Mouse (Mus musculus) ES-E14 (cell line): Measurements from ENCODE around the gene Hoxa5. TPM values are rescaled to one million over a fixed set of nuclear protein-coding genes. Genes with fewer than 3 reads are reported as not detected.

Experiments
- DNase-seq: peaks from one replicate; pipeline ENCODE4 v3.0.0-alpha.2; 2013; ENCODE audit warnings: low read depth, low spot score
- H3K27ac ChIP-seq: 2 replicates; pipeline ENCODE4 v1.5.1; 2012; ENCODE audit warnings: low read depth, mild to moderate bottlenecking, low read length, moderate library complexity, mixed read lengths; ENCODE audit not compliant: poor library complexity, insufficient read depth, severe bottlenecking
- H3K36me3 ChIP-seq: 2 replicates; pipeline ENCODE4 v1.6.1; 2012; ENCODE audit warnings: mild to moderate bottlenecking, low read length, moderate library complexity, mixed read lengths; ENCODE audit not compliant: control insufficient read depth, poor library complexity, insufficient read depth, severe bottlenecking
- H3K4me1 ChIP-seq, 2 experiments: fragments of 150-350 bp in 1 of 2; sonication (generic) in 1 of 2; 2 replicates each; pipeline ENCODE4 v1.6.1; 2012; ENCODE audit warnings: low read length in 2 of 2, mild to moderate bottlenecking in 1 of 2, mixed read lengths in 1 of 2; ENCODE audit not compliant: control insufficient read depth in 2 of 2, insufficient read depth in 2 of 2, poor library complexity in 1 of 2
- H3K4me3 ChIP-seq, 2 experiments: fragments of 150-350 bp in 1 of 2; sonication (generic) in 1 of 2; 2 replicates each; pipeline ENCODE4 v1.5.1; 2012; ENCODE audit warnings: low read length in 2 of 2, low read depth in 1 of 2, mild to moderate bottlenecking in 1 of 2, mixed read lengths in 1 of 2; ENCODE audit not compliant: insufficient read depth in 1 of 2, poor library complexity in 1 of 2, severe bottlenecking in 1 of 2
- H3K9ac ChIP-seq: 2 replicates; pipeline ENCODE4 v1.6.1; 2012; ENCODE audit warnings: low read depth, mild to moderate bottlenecking, low read length, mixed read lengths; ENCODE audit not compliant: poor library complexity, insufficient read depth, severe bottlenecking
- H3K9me3 ChIP-seq: fragments of 150-350 bp; sonication (generic); 2 replicates; pipeline ENCODE4 v1.6.1; 2012; ENCODE audit warnings: low read depth, mild to moderate bottlenecking, low read length; ENCODE audit not compliant: control insufficient read depth, insufficient read depth
- CHD2 ChIP-seq: IDR thresholded peaks from 2 replicates; pipeline ENCODE4 v1.6.1; 2014; ENCODE audit warnings: mild to moderate bottlenecking, low read depth, low read length, inconsistent platforms
- HCFC1 ChIP-seq: IDR thresholded peaks from 2 replicates; pipeline ENCODE4 v1.6.1; 2012; ENCODE audit warnings: low read length, inconsistent platforms, borderline replicate concordance; ENCODE audit not compliant: insufficient read depth
- MAFK ChIP-seq: IDR thresholded peaks from 2 replicates; pipeline ENCODE4 v1.6.1; 2014; ENCODE audit warnings: mild to moderate bottlenecking, low read depth, low read length, inconsistent platforms; ENCODE audit not compliant: insufficient read depth
- ZC3H11A ChIP-seq: IDR thresholded peaks from 2 replicates; pipeline ENCODE4 v1.6.1; 2012; ENCODE audit warnings: low read depth, mild to moderate bottlenecking, inconsistent platforms, low read length, borderline replicate concordance
- ZNF384 ChIP-seq: IDR thresholded peaks from 2 replicates; pipeline ENCODE4 v1.6.1; 2012; ENCODE audit warnings: low read depth, low read length, inconsistent platforms
- in situ Hi-C, 2 experiments: fragments of 600-800 bp; cut with MboI; formaldehyde crosslinking; loops; one replicate each; pipeline ENCODE4 v1.15.1; 2025; ENCODE audit warnings: low sequenced_read_pairs in 2 of 2, inconsistent platforms in 1 of 2; ENCODE audit not compliant: unreplicated experiment in 2 of 2
- total RNA-seq: library from RNA; depleted of rRNA; stranded (reverse); fragments of 300-350 nt; gene quantifications from 2 replicates; pipeline ENCODE4 v1.2.3, GENCODE M21; 2012

The Hoxa5 gene
- total RNA-seq, 1 experiment, result 0.49 TPM

DNA sequence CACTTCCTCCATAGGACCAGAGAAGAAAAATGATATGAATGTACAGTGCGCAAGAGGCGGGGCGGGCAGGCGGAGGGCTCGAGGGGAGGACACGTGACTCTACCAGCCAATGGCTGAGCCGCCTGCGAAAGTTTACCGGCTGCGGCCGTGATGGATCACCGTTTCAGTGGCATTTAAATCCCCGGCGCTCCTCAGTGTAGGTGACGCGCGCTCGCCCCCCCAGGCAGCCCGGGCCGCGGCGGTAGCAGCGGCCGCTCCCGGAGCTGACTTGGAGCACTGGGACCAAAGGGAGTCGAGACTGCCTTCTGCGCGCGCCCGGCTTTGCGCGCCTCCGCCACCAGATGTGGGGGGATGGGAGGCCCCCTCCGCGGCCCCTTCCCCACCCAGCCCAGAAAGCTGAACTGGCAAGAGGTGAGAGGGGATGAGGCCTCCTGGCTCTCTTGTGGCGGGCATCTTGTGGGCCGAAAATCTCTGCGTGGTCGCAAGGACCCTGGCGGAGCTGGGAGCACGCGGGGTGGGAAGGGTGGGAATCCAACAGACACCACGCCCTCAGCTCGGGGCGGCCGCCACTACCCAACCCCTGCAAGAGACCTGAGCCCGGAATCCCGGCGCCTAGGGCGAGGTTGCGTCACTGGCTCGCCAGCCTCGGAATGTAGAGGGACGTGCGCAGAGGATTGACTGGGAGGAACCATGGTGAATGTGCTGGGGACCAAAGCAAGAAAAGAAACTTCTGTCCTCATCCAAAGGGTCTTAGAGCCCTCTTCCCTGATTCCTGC is 45.9 kb downstream of the Hoxa5 start, which contains the start of gene Hoxa1:
Gene Hoxa1 (minus strand): TSS at position 42 of the 776 bp plus-strand sequence.
- Histone ChIP-seq H3K9ac (peak within 1 kb of the TSS; percentile 78), H3K4me3 (peak within 1 kb of the TSS; percentile 78 to 90), H3K4me1 (peaks cover 4 to 20% of the 10 kb centered on the region in 2 experiments; a peak in 1 of 4 replicates), H3K9me3 (no peaks in the 10 kb centered on the region), H3K27ac (no peak within 1 kb of the TSS), H3K36me3 (no peaks in the 10 kb centered on the region)
- peak; percentile 89 for DNase-seq
- no peak for TF ChIP-seq ZNF384
- TF ChIP-seq HCFC1, result no peak; the same call in 1 of the 2 replicates
- no peak for TF ChIP-seq ZC3H11A
- TF ChIP-seq CHD2, result no peak
- TF ChIP-seq MAFK, result no peak
- in situ Hi-C loops, result no loop called here

DNA sequence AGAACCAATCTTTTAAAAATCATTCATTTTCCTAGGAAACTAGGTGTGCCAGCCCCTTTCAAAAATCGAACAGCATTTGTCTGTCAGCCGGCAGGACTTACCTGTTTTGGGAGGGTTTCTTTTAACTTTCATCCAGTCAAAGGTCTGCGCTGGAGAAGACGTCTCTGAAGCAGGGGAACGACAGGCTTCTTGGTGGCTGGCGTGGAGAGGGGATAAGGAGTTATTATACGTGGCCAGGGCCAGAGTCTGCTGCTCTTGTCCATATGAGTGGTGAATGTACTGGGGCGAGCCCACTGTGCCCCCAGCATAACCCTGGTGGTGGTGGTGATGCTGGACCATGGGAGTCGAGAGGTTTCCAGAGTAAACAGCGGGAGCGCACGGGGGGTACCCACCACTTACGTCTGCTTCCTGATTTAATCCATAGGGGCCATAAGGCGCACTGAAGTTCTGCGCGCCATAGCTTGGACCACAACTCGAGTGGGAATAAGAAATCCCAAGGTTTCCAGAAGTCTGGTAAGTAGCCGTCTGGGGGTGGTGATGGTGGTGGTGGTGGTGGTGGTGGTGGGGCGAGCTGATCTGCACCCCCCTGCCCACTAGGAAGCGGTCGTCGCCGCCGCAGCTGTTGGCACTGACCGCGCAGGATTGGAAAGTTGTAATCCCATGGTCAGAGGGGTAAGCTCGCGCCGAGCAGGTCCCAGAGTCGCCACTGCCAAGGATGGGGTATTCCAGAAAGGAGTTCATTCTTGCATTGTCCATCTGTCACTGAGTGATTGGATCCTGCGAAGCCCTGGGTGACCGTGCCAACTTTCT is 46.7 kb downstream of the Hoxa5 start:
- TF ChIP-seq CHD2, result no peak
- H3K36me3 ChIP-seq, result no peaks in the 10 kb centered on the region
- H3K4me3 ChIP-seq, result peak overlapping the region; percentile 78 to 90
- H3K9me3 ChIP-seq, result no peaks in the 10 kb centered on the region
- 0 out of 2 replicates have a peak overlapping the region, but pooled peaks have one; percentile 26 for H3K9ac ChIP-seq
- peaks cover 4 to 18% of the 10 kb centered on the region in 2 experiments; a peak in 1 of 4 replicates for H3K4me1 ChIP-seq
- H3K27ac ChIP-seq, result no peak overlapping the region
- in situ Hi-C loops, result no loop called here
- no peak for DNase-seq

DNA sequence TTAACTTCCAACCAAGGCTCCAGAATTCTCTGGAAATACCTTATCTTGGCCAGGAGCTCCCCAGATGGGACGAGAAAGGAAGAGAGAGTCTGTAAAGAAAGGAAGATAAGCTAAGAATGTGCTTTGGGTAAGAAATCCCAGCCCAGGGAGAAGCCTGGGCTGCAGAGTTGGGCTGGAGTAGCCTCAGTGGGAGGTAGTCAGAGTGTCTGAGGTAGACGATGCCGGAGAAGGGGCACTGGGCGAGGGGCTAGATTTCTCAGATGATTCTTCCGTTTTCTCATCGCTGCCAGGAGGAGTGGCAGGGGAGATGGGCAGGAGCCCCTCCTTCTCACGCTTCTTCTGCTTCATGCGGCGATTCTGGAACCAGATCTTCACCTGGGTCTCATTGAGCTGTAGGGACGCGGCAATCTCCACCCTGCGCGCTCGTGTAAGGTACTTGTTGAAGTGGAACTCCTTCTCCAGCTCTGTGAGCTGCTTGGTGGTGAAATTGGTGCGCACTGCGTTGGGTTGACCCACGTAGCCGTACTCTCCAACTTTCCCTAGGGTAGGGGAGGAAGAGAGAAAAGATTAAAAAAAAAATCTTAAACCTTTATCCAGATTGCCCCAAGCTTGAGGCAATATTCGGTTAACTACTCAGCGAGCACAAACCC is 47.7 kb downstream of the Hoxa5 start:
- no peak for DNase-seq
- no peaks in the 10 kb centered on the region for H3K9me3 ChIP-seq
- H3K9ac ChIP-seq, result no peak overlapping the region; the same call in 1 of the 2 replicates
- TF ChIP-seq ZC3H11A (no peak), MAFK (no peak), HCFC1 (no peak), ZNF384 (no peak), CHD2 (no peak)
- in situ Hi-C loops, result no loop called here
- no peaks in the 10 kb centered on the region for H3K36me3 ChIP-seq
- H3K4me1 ChIP-seq, result peaks cover 4 to 18% of the 10 kb centered on the region in 2 experiments; a peak in 1 of 4 replicates
- H3K27ac ChIP-seq, result no peak overlapping the region
- H3K4me3 ChIP-seq, result no peak overlapping the region

DNA sequence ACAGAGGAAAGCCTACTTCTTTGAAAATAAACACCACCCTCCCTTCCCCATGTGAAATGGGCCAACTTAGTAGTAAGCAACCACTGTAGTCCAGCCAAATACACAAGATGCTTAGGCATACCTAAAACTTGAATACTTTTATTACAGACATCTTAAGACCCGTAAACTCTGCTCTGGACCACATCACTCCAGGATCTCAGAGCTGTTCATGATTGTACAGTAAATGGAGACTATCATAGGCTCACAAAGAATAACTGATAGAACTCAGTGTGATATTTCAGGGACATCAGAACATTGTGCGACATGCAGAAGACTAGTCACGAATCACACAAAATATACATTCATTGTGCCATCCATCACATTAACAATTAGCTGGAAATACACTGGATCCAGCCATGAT is 48.9 kb downstream of the Hoxa5 start:
- Histone ChIP-seq H3K4me3 (no peak overlapping the region), H3K27ac (no peak overlapping the region), H3K4me1 (peaks cover 4 to 17% of the 10 kb centered on the region in 2 experiments; a peak in 1 of 4 replicates), H3K36me3 (no peaks in the 10 kb centered on the region), H3K9ac (no peak overlapping the region), H3K9me3 (no peaks in the 10 kb centered on the region)
- DNase-seq, result no peak
- in situ Hi-C loops, result no loop called here
- TF ChIP-seq CHD2 (no peak), ZC3H11A (no peak), HCFC1 (no peak), MAFK (no peak), ZNF384 (no peak)
